Mouse (Mus musculus) WW6 (cell line): ENCODE data around the gene Nrde2.

ENCODE experiments used
- DNase-seq: peaks from one replicate; pipeline ENCODE4 v3.0.0-alpha.2; 2013; ENCODE audit warnings: low read depth, low spot score

Gene Nrde2

DNA sequence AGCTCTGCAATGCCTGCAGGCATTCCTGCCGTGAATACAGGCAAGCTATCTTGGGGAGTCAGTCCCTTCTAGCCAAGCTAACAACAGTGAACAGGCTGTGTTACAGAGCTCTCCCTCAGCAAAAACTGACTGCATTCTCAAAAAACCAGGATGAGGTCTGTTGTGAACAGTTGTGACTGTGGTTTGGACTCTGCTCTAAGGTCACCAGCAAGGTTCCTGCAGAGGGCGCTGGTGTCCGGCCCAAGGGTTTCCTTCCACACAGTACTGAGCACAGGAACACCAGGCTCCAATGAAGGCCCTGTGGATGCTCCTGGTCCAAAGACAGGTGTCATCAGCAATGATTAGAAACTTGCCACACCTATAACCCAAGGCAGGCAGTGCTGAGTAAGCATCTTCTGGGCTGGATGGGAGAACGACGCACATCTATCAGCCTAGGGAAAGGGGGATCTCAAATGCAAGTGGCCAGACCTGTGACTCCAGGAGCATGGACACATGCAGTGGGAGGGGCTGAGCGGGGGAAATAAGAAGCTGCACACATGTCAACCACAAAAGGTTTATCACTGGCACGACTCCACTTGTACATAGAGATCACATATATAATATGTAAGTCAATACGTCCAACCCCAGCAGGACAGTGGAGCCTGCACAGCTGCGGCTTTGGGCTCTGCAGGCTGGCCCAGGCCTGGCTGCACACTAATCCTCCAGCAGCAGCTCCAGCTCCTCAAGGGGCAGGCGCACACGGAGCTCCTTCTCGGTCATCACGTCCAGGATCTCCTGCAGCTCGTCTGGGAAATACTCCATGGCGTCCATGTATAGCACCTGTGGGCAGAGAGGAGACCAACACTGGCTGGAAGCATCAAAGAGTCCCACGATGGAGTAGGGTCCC is 34.3 kb downstream of the Nrde2 start:
- no peak for DNase-seq

GRCm38 (mm10) chr12:100123476-100123875 is 36.0 kb downstream of the Nrde2 start:
- no peak for DNase-seq

DNA sequence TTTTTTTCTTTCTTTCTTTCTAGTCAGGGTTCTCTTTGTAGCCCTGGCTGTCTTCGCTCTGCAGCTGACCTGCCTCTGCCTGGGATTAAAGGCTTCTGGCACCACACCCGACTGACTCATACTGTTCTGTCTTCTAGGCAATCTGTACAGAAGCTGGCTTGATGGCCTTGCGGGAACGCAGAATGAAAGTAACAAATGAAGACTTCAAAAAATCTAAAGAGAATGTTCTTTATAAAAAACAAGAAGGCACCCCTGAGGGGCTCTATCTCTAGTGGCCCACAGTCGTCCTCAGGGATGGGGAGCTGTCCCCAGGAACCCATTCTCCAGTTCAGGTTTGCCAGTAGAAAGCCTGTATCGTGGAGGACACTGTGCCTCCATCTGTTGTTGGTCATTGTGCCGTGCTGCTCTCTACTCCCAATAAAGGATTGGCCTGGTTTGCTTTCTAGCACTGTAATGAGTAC is 36.5 kb downstream of the Nrde2 start:
- DNase-seq = no peak

DNA sequence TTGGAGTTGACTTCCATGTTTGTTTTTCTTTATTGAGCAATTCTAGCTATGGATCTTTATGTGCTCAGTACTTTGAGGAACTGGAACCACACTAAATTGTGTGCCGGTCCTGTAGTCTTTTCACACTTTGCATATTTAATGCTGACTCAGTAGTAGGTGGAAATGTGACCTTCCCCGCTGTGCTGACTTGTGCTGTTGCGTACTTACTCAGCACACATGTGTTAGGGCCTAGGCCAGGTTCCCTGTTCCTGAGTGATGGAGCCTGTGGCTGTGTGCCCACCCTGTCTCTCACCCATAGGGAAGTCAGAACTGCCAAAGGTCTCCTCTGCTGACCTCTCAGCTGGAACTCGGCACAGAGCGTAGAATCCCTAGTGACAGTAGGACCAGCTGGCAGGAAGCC is 43.5 kb downstream of the Nrde2 start:
- no peak for DNase-seq

DNA sequence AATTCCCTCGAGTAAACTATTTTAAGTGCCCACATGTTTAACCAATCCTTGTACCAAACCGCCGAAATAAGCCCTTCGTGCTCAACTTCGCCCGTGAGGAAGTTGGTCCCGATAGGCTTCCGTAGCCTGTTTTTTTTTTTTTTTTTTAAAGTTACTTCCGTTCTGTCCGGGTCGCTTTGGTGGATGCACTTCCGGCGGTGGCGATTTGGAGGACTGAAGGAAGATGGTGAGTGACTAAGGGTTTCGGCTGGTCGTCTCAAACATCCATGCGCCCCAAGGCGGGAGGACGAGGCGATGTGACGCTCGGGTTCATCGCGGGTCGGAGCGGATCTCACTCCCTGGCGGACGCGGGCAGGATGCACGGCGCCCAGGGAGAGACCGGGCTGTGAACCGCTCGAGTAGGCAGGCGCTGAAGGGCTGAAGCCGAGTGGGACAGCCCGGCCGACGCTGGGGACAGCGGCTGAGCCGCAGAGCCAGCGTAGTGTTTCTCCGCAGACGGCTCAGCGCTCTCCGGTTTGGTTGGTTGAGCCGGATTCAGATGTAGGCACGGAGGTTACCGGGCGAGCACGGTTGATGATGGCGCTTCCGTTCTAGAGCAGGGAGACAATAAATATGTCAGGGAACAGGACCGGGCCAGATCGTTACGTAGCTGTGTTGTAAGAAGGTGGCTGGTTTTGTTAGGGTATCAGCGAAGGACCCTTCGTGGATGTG is 49.3 kb downstream of the Nrde2 start, which contains the start of gene Psmc1:
Psmc1 (plus strand) TSS at position 169 of the 711 bp plus-strand sequence.
- peak; percentile 77 for DNase-seq

- DNase-seq = no peak
These were observed 52.0 kb downstream of the Nrde2 start for GRCm38 (mm10) chr12:100107436-100107835.

GRCm38 (mm10) chr12:100106275-100106895 is 53.1 kb downstream of the Nrde2 start:
- peak; percentile 58 for DNase-seq

GRCm38 (mm10) chr12:100104530-100104929 is 54.9 kb downstream of the Nrde2 start:
- DNase-seq = no peak

GRCm38 (mm10) chr12:100101651-100102050 is 57.8 kb downstream of the Nrde2 start:
- DNase-seq = no peak

- DNase-seq = no peak
These were observed 58.8 kb downstream of the Nrde2 start for GRCm38 (mm10) chr12:100100707-100101030.

- DNase-seq = no peak
These were observed 59.3 kb downstream of the Nrde2 start for GRCm38 (mm10) chr12:100099971-100100706.

GRCm38 (mm10) chr12:100093046-100093445 is 66.4 kb downstream of the Nrde2 start:
- DNase-seq = no peak

- DNase-seq = no peak
These were observed 68.7 kb downstream of the Nrde2 start for GRCm38 (mm10) chr12:100090750-100091149.

DNA sequence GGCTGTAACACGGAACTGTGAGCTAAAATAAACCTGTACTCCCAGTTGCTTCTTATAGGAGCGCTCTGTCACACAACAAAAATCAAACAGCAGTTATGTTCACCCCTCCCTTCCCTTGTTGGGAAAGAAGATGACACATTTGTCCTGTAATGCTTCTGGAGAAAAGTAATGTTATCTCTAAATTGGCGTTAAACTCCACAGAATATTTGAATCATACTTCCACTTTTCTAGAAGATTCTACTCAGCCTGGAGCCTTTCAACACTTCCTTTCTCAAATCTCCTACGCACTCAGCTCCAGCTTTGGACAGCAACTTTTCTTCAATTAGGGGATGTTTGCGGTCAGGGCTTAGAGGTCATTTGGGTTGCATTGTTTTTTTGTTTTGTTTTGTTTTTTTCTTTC is 70.2 kb downstream of the Nrde2 start:
- no peak for DNase-seq

GRCm38 (mm10) chr12:100088026-100088425 is 71.4 kb downstream of the Nrde2 start:
- no peak for DNase-seq

GRCm38 (mm10) chr12:100079636-100080286 is 79.7 kb downstream of the Nrde2 start:
- no peak for DNase-seq

GRCm38 (mm10) chr12:100075715-100076114 is 83.7 kb downstream of the Nrde2 start:
- no peak for DNase-seq
